Mouse (Mus musculus): ENCODE measurements around the gene Itsn1.

GRCm38 (mm10) chr16:91889831-91890230, 160.8 kb downstream of the Itsn1 start:
- TF ChIP-seq CTCF (IDR thresholded peaks at IDR 0.05; ENCODE audit: low read depth) (no peak), EP300 (optimal IDR thresholded peaks at IDR 0.05) (no peak)
